Mouse (Mus musculus) megakaryocyte, embryonic 14.5 days (primary cell): Measurements from ENCODE around the gene Myl12a. TPM values are rescaled to one million over a fixed set of nuclear protein-coding genes. Genes with fewer than 3 reads are reported as not detected.

Source experiments
- H3K27me3 ChIP-seq: replicated peaks from 2 replicates; pipeline ENCODE3; 2012; ENCODE audit warnings: inconsistent platforms
- H3K36me3 ChIP-seq: replicated peaks from 2 replicates; pipeline ENCODE3; 2012; ENCODE audit warnings: low read length, inconsistent platforms, mixed read lengths
- H3K4me1 ChIP-seq: 2 replicates; pipeline ENCODE4 v1.6.1; 2012; ENCODE audit warnings: inconsistent platforms
- H3K4me3 ChIP-seq: replicated peaks from 2 replicates; pipeline ENCODE3; 2012; ENCODE audit warnings: moderate library complexity, mild to moderate bottlenecking, inconsistent platforms
- H3K9me3 ChIP-seq: 2 replicates; pipeline ENCODE4 v1.6.1; 2012; ENCODE audit warnings: inconsistent platforms
- FLI1 ChIP-seq: IDR thresholded peaks from 2 replicates; pipeline ENCODE4 v1.6.1; 2012; ENCODE audit warnings: low read length, inconsistent platforms, mixed read lengths
- GATA1 ChIP-seq: IDR thresholded peaks from 3 replicates; pipeline ENCODE4 v1.6.1; 2012; ENCODE audit warnings: mixed read lengths, low read length, inconsistent platforms, borderline replicate concordance
- polyA plus RNA-seq: library from polyadenylated mRNA; stranded (reverse); fragments of >175 nt; gene quantifications from 2 replicates; pipeline ENCODE4 v1.2.3, GENCODE M21; 2012; ENCODE audit warnings: low replicate concordance; ENCODE audit not compliant: insufficient read depth

Myl12a gene
- polyA plus RNA-seq, 1 experiment: 26.2 TPM

DNA sequence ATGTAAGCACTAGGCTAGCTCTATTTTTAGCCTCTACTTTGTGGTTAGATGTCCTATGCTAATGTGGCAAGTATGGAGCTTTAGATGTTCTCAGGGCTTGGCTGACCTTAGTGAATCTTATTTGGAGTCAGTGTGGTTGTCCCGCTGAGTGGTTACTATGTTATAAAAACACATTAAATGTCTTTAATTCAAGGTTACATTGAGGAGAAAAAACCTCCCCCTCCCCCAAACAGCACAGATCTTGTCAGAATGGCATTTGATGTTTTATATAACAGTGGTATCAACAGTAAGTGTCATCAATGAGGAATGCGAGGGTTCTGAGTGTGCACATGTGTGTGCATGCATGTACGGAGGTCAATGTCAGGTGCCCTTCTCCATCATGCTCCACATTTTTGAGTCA is 24.5 kb upstream of the Myl12a start:
- no peaks in the 10 kb centered on the region for H3K9me3 ChIP-seq
- H3K27me3 ChIP-seq: no peaks in the 10 kb centered on the region
- H3K36me3 ChIP-seq: peaks cover 91% of the 10 kb centered on the region
- H3K4me3 ChIP-seq: no peak overlapping the region
- TF ChIP-seq FLI1: no peak
- no peak for TF ChIP-seq GATA1
- peaks cover 62% of the 10 kb centered on the region for H3K4me1 ChIP-seq

GRCm38 (mm10) chr17:71025922-71026321 is 23.2 kb upstream of the Myl12a start:
- Histone ChIP-seq H3K27me3 (no peaks in the 10 kb centered on the region), H3K9me3 (no peaks in the 10 kb centered on the region), H3K4me1 (peaks cover 75% of the 10 kb centered on the region), H3K4me3 (no peak overlapping the region), H3K36me3 (peaks cover 86% of the 10 kb centered on the region)
- TF ChIP-seq GATA1 (no peak), FLI1 (no peak)

DNA sequence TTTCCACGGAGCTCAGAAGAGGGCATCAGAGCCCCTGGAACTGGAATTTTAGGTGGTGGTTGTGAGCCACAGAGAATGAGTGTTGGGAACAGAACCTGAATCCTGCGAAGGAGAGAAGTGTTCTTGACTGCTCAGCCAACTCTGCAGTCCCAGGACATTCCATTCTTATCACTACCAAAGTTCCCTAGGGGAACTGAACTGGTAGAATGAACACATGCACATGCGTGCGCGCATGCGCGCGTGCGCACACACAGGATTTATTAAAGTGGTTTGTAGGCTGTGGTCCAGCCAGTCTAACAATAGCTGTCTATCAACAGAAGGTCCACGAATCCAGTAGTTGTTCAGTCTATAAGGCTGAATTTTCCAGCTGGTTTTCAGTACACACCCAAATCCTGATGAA is 21.4 kb upstream of the Myl12a start:
- Histone ChIP-seq H3K4me1 (peaks cover 74% of the 10 kb centered on the region), H3K4me3 (no peak overlapping the region), H3K27me3 (no peaks in the 10 kb centered on the region), H3K9me3 (no peaks in the 10 kb centered on the region), H3K36me3 (peaks cover 70% of the 10 kb centered on the region)
- TF ChIP-seq GATA1 (no peak), FLI1 (no peak)

GRCm38 (mm10) chr17:71022841-71023240 is 20.2 kb upstream of the Myl12a start:
- Histone ChIP-seq H3K36me3 (peaks cover 64% of the 10 kb centered on the region), H3K4me1 (peaks cover 75% of the 10 kb centered on the region), H3K9me3 (no peaks in the 10 kb centered on the region), H3K4me3 (no peak overlapping the region), H3K27me3 (no peaks in the 10 kb centered on the region)
- TF ChIP-seq FLI1 (no peak), GATA1 (no peak)

DNA sequence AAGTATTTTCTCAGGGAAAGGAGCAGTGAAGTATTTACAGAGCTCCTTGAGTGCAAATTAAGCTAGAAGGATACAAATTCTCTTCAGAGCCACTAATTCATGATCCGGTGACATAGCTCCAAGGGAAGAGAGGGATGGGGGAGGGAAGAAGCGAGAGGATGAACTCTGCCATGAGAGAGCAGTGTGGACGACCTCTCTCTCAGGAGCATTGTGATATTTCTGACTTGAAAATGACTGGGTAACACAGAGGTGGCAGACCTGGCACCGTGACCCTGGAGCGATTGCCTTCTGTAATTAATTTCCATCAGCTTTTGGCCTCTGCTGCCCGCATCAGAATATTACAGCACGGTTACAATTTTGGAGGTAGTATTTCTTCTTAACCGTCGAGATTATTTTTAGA is 17.2 kb upstream of the Myl12a start:
- TF ChIP-seq GATA1 (no peak), FLI1 (no peak)
- Histone ChIP-seq H3K4me1 (peaks cover 68% of the 10 kb centered on the region), H3K9me3 (no peaks in the 10 kb centered on the region), H3K36me3 (peaks cover 34% of the 10 kb centered on the region), H3K27me3 (no peaks in the 10 kb centered on the region), H3K4me3 (peak overlapping the region; percentile 91)

GRCm38 (mm10) chr17:71019309-71019655 is 16.6 kb upstream of the Myl12a start:
- Histone ChIP-seq H3K36me3 (peaks cover 29% of the 10 kb centered on the region), H3K27me3 (no peaks in the 10 kb centered on the region), H3K9me3 (no peaks in the 10 kb centered on the region), H3K4me1 (peaks cover 71% of the 10 kb centered on the region), H3K4me3 (peak overlapping the region; percentile 91)
- TF ChIP-seq GATA1 (no peak), FLI1 (no peak)

DNA sequence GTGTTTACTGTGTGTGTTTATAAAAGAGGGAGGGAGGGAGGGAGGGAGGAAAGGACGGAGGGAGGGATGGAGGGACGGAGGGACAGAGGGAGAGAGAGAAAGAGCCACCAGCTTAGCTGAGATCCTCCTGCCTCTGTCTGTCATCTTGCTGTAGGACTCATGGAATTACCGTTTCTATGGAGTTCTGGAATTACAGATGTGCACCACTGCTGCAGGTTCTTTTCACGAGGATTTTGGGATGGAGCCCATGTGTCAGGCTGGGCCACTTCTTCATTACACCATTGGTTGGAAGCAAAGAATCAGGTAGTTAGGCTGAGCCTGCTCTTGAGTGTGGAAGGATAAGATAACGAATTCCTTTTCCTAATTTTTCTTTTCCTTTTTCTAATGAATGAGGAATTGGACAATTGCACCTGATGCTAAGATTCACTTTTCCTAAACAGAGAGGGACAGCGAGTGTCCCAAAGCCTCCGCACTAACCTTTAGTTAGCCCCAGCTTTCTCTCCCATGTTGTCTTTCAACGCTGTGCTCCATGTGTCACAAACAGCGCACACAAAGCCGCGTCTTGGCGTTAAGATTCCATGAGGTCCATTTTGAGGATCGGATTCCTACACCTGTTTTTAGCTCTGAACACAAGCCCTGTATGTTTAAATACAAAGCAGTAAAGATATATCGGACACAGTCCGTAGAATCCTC is 16.1 kb upstream of the Myl12a start:
- peak overlapping the region; percentile 91 for H3K4me3 ChIP-seq
- H3K27me3 ChIP-seq: no peaks in the 10 kb centered on the region
- H3K4me1 ChIP-seq: peaks cover 71% of the 10 kb centered on the region
- no peak for TF ChIP-seq FLI1
- TF ChIP-seq GATA1: no peak
- H3K9me3 ChIP-seq: no peaks in the 10 kb centered on the region
- H3K36me3 ChIP-seq: peaks cover 24% of the 10 kb centered on the region

DNA sequence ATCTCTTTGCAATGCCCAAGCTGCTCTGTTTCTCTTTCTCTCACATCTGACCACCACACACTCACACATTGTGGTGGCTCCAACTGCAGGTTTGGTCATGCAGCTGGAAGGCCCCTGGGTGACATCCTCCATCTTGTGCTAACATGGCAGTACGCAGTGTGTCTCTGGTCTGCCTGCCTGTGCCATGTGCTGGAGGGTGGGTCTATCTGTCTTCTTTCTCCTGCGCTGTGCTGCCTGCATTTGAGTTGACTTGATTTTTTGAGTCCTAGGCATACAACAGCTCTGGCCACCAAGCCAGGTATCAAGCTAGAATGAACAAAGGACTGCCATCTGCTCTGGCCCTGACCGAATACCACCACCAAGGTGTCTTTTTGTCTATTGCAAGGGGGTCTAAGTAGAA is 15.5 kb upstream of the Myl12a start:
- TF ChIP-seq FLI1 (no peak), GATA1 (no peak)
- Histone ChIP-seq H3K36me3 (peaks cover 17% of the 10 kb centered on the region), H3K27me3 (no peaks in the 10 kb centered on the region), H3K4me1 (peaks cover 72% of the 10 kb centered on the region), H3K9me3 (no peaks in the 10 kb centered on the region), H3K4me3 (no peak overlapping the region)

GRCm38 (mm10) chr17:71017457-71017998 is 14.8 kb upstream of the Myl12a start:
- no peaks in the 10 kb centered on the region for H3K9me3 ChIP-seq
- H3K4me3 ChIP-seq: peak overlapping the region; percentile 28
- H3K4me1 ChIP-seq: peaks cover 68% of the 10 kb centered on the region
- no peaks in the 10 kb centered on the region for H3K27me3 ChIP-seq
- TF ChIP-seq GATA1: no peak
- no peak for TF ChIP-seq FLI1
- H3K36me3 ChIP-seq: peaks cover 11% of the 10 kb centered on the region

GRCm38 (mm10) chr17:71014911-71015310 is 12.2 kb upstream of the Myl12a start:
- no peak overlapping the region for H3K4me3 ChIP-seq
- TF ChIP-seq GATA1: no peak
- no peak for TF ChIP-seq FLI1

More at GRCm38 (mm10) chr17:71014911-71015310, 12.2 kb upstream of the Myl12a start:
- Histone ChIP-seq H3K36me3 (no peaks in the 10 kb centered on the region), H3K9me3 (no peaks in the 10 kb centered on the region), H3K27me3 (no peaks in the 10 kb centered on the region), H3K4me1 (peaks cover 62% of the 10 kb centered on the region)
